Mouse (Mus musculus): Measurements from ENCODE around the gene Mtg1. TPM values are rescaled to one million over a fixed set of nuclear protein-coding genes. Genes with fewer than 3 reads are reported as not detected.
"Not testable (repeated sequence)": the region's sequence is repeated elsewhere in the genome, so short reads cannot be mapped to it uniquely, and the experiment has no call there.

Gene Mtg1
- total RNA-seq, 2 experiments from 2014 or later, result 28.6 to 31.4 TPM

DNA sequence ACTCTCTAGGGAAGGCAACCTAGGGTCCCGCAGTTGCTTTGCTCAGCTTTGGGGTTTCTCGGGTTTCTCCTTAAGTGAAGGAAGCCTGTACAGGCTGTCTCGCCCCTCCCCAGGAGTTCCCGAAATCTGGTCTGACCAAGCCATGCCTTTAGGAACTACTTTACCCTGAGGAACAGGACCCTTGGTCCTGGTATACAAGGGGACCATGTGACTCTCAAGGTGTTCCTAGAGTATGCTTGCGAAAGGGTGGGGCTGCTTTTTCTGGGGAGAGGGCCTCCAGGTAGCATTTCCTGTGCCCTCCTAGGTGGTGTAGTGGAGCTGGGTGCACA is 11.4 kb upstream of the Mtg1 start:
- no peak for DNase-seq (ENCODE audit: low spot score in 2 of 2)

DNA sequence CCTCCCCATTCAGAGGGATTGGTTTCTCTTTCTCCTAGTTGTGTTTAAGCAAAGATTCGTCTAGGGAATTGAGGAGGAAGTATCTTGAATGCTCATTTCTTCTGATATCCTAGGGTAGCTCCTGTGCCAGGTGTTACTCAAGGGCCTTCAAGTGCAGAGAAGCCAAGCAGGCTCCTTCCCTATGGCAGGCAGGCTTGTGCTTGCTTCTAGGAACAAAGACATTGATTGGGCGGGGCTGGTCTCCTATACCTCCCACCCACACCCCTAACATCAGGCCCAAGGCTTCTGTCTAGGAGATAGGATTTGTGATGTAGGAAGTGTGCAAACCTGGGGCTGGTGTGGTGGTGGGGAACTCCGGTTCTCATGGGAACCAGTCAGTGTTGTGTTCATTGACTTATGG is 10.4 kb upstream of the Mtg1 start:
- DNase-seq (ENCODE audit: low spot score in 2 of 2), result no peak

DNA sequence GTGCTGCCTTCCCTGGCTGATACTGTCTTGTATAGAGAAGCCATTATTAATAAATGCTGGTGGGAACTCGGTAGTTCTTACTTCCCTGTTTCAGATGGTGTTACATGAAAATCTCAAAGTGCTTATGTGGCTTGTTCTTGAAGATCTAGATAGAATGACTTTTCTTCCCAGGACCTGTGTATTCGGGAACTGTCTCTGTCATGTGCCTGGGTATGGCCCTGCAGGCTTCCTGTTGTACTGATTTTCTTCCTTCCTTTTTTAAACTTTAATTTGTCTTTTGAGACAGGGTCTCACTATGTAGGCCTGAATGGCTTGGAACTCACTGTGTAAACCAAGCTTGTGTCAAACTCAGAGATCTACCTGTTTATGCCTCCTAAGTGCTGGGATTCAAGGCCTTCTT is 9.5 kb upstream of the Mtg1 start:
- no peak for DNase-seq (ENCODE audit: low spot score in 2 of 2)

DNA sequence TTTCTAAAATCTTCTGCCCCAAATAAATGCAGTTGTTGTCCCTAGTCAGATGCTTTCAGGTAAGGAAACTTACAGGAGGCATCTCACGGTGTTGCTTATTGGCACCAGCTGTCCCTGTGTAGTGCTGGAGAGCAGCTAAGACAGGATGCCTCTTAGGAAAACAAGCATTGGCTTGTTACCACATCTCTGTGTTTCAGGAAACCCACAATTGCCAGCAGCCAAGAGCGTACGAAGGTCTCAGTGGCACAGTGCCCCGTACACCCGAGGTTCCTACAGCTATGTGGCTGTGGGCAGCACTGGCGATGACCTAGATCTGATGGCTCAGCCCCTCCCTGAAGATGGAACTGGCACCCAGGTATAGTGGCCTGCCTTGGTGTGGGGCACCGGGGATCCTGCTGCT is 5.2 kb upstream of the Mtg1 start:
- not testable (repeated sequence) for DNase-seq (ENCODE audit: low spot score in 2 of 2)

DNA sequence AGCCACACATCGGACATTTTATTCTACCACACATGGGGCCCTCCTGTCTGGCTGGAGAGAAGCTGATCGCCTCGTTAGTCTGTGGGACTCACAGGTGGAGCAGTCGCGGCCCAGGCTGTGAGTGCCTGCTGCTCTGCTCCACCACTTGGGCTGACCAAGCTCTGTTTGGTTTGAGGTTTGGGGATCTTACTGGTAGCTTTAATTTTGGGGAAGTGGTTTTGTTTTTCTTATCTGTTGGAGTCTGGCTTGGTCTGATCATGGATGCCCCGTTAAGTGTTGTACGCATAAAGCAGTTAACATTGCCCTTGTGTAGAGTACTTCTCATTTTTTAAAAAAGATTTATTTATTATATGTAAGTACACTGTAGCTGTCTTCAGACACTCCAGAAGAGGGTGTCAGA is 3.3 kb upstream of the Mtg1 start:
- not testable (repeated sequence) for DNase-seq (ENCODE audit: low spot score in 2 of 2)

DNA sequence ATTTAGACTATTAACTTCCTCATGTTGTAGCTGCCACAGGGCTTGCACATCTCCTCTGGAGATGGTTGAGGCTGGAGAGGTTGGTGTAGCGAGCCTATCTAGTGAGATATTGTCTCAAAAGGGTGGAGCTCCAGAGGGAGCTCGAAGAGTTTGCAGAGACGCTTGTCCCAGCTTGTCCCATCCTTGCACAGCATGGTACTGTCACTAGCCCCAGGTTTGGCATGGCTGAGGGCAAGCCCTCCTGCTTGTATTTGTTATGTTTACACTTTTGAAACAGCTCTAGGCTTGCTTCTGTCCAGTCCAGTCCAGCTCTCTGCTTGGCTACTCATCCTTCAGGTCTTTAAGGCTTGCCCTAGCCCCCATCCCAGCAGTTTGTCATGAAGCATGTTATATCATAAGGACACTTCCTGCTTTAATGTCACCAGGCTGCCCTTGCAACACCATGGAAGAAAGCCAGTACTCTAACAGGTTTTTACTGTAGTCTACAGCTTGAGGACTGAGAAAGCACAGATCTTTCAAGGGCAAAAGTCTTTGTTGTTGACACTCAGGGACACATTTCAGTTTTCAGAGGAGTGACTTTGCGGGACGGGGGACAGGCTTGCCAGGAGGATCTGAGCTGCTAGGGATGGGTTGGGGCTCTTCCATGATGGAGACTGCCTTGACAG is 2.1 kb upstream of the Mtg1 start:
- no peak for DNase-seq (ENCODE audit: low spot score in 2 of 2)

DNA sequence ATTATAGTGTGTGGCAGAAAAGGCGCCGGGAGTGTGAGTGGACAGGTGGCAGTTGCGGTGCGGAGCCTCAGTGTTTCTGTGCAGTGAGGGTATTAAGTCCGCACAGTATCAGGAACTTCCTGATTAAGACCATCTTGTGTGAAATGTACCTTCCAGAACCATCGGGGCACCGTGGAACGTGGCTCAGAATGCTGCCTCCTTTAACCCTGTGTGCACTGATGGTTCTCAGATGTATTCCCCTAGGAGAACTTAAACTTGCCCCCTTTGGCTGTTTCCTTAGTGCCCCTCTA is 602 bp downstream of the Mtg1 start:
- no peak for DNase-seq (ENCODE audit: low spot score in 2 of 2)

DNA sequence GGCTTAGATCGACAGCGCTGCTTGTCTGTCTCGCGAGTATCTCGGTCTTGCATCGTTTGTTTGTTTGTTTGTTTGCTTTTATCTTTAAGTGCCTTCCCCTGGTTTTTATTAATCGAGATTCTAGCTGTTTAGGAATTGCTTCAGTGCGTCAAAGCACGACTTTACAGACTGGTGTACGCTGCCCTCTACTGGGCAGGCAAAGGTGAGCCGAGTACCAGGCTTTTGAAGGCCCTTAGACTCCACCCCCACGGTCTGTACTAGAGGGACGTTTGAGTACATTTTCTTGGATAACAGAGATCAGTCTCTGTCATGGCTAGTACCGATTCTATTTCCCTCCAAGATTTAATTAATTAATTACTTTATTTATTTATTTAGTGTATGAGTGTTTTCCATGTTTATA is 4.0 kb downstream of the Mtg1 start:
- peak; percentile 57 to 64 for DNase-seq (ENCODE audit: low spot score in 2 of 2)

DNA sequence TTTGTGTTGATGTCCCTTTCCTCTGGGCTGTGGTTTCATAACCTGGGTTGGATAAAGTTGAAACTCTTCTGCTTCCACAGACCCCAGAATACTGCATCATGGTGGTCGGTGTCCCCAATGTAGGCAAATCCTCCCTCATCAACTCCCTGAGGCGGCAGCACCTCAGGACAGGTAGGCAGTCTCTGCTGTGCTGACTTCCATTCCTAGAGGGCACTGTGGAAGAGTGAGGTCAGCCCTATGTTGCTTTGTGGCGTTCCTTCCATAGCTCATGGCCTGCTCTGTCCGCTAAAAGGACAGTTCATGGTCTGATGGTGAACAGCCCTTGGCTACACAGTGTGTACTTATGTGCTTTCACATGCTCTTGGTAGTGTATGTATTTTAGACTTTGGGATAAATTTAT is 7.2 kb downstream of the Mtg1 start:
- DNase-seq (ENCODE audit: low spot score in 2 of 2), result no peak

DNA sequence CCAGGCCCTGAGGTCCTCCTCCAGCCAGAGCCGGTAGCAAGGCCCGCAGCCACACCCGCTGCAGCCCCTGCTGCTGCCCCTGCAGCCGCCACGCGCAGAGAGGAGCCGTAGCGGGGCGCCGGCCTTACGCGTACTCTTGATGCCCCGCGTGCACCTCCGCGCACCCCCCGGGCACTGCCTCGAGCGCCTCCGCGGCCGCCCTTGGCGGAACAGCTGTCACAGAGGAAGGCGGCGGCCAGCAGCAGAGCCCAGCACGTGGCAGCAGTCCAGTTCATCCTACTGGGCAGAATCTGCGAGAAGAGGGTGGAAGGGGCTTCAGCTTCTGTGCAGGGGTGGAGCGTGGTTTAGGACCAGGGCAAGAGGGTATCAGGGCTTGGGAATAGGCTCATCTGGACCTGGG is 16.0 kb downstream of the Mtg1 start:
- DNase-seq (ENCODE audit: low spot score in 2 of 2), result peak in 1 of 2 experiments; percentile 9

DNA sequence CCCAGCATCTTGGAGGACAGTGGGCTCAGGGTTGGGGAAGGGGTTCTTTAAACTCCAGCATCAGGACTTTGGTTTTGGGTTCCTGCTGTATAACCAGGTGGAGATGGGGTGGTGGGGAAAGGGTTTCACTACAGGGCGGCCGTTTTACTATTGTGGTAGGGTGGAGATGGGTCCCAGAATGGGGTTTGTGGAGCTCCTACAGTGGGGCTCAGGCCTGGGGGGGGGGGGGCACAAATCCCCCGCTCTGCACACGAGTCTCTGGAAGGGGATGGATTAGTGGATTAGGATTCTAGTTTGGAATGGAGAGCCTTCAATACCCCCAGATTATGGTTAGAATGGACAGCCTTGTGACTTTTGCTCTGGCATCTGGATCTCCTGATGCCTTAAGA is 16.5 kb downstream of the Mtg1 start:
- no peak for DNase-seq (ENCODE audit: low spot score in 2 of 2)

DNA sequence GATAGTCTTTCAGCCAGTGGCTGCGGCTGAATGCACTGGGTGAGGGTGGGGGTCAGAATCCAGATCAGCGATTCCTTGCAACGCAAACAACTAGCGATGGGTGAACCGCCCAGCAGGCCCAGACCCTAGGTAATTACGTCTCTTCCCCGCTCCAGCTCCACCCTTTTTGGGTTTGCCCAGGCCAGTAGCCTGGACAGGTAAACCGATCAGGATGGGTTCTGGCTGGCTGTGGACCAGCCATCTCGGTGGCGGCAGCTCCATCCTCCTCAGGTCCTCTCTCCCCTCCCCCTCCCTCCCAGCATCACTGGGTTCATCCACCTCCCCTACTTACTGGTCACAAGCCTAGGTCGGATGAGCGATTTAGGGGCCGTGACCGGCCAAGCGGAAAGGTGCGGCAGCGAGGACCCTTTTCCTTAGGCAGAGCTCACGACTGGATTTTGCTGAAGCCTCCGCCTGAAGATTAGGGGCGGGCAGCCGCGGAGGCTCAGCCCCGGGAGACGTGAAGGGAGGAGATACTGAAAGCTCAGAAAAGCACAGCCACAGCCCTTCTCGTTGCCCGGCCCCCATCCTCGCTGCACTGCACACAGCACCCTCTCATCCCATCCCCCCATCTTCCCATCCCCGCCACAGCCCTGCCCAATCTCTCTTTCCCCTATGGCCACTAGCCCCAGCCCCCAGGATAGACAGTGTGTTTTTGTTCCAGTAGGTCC is 17.0 kb downstream of the Mtg1 start, which contains the start of gene Sprn:
Sprn (minus strand) TSS at position 660 of the 710 bp plus-strand sequence.
- DNase-seq (ENCODE audit: low spot score in 2 of 2), result no peak

DNA sequence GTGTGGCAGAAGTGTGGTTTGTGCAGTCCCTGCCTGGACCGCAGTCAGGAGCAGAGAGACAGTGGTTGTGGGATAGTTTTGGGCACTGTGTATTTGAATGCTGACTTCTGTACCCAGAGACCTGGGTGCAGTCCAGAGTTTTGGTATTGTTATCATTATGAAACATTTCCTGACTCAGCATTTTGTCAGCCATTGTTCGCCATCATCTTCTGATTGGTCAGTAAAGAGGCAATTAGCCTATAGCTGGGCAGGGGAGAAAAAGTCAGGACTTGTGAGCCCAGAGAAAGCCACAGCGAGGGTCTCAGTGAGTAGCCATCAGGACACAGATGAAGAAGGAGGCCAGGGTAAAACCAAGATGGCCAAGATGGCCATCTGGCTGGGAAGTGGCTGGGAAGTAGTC is 23.0 kb downstream of the Mtg1 start:
- DNase-seq (ENCODE audit: low spot score in 2 of 2), result no peak

DNA sequence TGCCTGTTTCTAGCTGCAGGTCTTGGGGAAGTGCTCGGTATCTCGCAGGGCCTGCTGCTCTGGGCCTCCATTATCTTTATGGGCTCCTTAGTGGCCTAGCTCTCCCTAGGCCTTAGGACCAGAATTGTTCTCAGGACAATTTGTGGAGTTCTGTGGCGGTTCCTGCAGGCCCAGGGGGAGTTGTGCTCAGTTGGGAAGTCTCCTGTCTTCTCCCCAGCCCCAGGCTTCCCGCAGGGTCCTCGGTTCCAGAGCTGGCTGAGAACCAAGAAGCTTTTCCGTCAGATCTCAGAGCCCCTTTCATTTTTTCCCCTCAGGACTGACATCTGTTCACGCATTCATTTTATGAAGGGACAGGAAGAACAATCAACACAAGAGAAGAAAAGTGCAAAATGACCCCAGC is 27.3 kb downstream of the Mtg1 start, which contains the start of gene Olfr522:
Olfr522 (minus strand) TSS at position 101 of the 400 bp plus-strand sequence.
- no peak for DNase-seq (ENCODE audit: low spot score in 2 of 2)

DNA sequence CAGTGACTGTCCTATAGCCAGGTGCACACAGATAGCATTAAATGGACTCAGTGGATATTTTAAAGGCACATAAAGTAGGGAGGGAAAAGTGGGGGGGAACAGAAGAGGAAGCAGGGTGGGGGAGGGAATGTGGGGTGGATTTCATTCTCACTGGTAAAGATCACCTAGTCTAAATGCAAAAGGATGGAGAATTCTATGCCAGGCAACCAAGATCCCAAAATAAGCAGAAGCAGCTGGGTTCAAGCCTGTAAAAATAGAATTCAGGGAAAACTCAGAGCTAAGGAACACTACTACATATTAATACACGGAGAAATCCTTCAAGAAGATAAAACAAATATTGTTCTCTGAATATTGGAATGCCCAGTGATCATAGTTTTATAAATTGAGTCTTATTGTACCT is 30.6 kb downstream of the Mtg1 start:
- DNase-seq (ENCODE audit: low spot score in 2 of 2), result no peak

DNA sequence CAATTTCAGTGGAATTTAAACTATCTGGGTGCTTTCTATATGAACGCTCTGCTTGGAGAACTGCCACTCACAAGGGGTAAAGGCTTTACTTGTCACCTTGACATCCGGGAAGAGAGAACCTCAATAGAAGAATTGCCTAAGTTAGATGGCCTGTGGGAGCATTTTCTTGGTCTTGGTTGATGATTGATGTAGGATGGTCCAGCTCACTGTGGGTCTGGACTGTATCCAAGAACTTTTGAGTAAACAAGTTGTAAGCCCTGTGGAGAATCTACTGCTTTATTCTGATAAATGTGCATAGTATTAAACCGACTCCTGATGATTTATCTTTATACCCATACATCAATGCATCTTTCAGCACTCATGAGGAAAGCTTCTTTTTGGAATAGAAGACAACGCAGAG is 32.0 kb downstream of the Mtg1 start:
- no peak for DNase-seq (ENCODE audit: low spot score in 2 of 2)

DNA sequence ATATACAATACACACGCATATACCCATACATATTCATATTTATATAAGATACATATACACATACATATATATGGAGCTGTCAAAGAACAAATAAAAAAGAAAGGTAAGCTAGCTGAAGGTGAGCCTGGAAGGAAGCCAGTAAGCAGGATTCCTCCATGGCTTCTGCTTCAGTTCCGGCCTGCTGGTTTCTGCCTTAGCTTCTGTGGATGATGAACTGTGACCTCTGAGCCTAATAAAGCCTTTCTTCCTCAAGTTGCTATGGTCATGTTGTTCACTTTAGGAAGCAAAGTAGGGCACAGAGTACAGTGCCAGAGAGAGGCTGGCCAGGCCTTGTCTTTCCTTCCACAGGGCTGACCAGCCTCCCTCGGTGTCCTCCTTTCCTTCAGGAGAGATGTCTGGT is 33.5 kb downstream of the Mtg1 start:
- no peak for DNase-seq (ENCODE audit: low spot score in 2 of 2)

DNA sequence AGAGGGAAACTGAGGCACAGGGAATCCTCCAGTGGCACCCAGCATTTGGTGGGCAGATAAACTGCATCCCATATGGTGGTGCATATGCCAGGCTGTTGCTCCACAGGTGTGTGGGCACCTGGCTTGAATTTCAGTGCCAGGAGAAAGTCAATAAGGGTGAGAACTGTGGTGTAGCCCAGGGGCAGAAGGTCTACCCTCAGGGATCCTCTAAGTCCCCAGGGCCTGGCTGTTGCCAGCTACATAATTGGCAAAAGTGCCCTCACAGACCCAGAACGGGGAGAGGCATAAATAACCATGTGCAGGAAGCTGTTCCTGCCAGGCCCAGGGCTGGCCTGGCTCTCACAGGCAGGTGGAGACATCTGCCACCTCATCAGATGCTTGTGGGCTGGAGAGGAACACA is 35.6 kb downstream of the Mtg1 start, which contains the start of gene Olfr523:
Olfr523 (plus strand) TSS at position 282 of the 400 bp plus-strand sequence.
- DNase-seq (ENCODE audit: low spot score in 2 of 2), result no peak

DNA sequence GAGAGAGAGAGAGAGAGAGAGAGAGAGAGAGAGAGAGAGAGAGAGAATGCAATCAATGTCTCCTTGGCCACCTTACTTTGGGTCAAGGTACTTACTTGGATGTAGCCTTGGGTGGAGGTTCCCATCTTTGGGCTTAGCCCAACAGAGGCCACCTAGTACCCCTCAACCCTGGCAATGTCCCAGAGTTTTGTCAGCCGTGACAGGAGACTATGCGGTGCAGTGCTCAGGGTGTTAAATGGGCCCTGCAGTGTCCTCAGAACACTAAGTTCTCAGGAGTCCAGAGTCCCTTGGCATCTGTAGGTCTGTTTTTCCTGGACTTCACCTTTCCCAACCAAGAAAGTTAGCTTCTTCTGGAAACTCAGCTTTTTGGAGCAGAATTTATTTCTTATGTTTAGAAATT is 41.8 kb downstream of the Mtg1 start:
- DNase-seq (ENCODE audit: low spot score in 2 of 2), result no peak

DNA sequence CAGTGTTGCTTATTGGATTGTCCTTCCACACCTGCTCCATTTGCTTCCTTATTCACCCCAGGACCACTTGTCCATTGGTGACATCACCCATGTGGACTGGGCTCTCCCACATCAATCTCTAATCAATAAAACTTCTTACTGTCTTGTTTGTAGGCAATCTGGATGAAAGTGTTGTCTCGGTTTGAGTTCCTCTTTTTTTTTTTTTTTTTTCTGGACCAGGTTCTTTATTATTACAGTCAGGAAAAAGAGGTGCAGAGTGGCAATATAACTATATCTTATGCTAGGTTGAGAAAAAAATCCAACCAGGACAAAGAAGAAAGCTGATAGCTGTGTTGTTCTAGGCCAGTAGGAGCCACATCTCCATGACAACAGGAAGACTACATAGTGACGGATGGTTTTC is 43.3 kb downstream of the Mtg1 start:
- DNase-seq (ENCODE audit: low spot score in 2 of 2), result no peak

DNA sequence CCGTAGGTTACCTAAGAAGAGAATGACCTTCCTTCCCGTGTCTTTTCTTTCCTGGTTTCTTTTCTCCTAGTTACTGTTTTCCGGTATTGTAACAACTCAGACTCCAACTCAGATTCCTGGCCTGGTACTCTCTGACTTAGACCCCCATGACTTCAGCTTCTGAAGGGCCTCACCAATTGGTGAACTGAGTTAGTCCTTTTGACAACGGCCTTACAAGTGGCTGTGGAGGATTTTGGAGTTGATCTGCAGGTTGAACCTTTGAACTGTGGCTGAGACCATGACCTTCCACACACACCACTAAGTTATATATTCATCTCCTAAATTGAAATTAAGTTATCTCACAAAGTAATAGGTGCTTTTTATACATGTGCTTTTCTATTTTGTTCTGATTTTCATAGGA is 46.8 kb downstream of the Mtg1 start:
- DNase-seq (ENCODE audit: low spot score in 2 of 2), result no peak

DNA sequence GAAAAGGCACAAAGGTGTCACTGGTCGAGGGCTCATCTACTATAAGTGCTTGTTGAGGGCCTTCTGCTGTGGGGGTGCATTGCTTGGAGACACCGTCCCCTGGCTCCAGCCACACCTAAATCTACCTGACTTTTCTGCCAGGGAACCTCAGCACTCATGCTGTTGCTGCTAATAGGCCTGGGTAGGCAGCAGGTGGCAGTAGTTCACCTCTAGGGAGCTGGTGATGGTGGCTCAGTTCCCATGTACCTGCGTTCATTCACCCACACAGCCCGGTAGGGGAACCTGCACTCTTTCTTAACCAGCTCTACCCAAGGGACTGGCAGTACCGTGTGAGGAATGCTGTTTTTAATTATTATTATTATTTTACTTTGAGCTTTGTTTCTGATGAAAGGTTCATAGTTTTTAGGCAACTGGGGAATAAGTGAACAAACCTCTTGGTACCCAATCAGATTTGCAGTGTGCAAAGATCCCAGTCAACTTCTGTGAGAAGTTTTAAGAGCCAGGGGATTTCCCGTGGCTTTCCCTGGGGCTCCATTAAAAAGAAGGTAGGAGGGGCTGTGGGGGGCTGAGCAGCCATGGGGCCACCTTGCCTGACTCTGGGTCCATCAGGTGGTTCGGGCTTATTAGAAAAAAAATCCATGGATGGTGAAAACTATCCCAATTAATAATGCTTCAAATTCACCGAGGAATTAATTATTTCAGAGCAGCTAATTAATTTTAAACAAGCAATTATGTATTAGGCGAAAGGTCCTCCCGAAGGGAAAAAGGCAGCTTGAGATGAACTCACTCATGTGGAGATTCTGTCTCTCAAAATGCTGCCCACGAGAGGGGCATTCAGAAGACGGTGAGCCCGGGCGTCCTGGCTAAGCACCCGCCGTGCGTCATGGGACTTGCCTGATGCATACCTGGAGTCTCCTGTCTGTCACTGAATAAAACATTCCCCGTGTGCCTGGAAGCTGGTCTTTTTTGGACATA is 49.6 kb downstream of the Mtg1 start:
- no peak for DNase-seq (ENCODE audit: low spot score in 2 of 2)
